Mouse (Mus musculus) myocyte (in vitro differentiated cells): ENCODE results near the gene Pus7.

Source experiments
- CEBPB ChIP-seq: IDR thresholded peaks from 2 replicates; pipeline ENCODE4 v1.6.1; 2011; ENCODE audit warnings: mild to moderate bottlenecking, moderate library complexity; ENCODE audit not compliant: poor library complexity, insufficient read depth, severe bottlenecking
- E2F4 ChIP-seq: IDR thresholded peaks from one replicate; pipeline ENCODE4 v1.6.1; 2011; ENCODE audit warnings: mild to moderate bottlenecking, control low read depth, moderate library complexity; ENCODE audit not compliant: insufficient read depth
- MAX ChIP-seq: IDR thresholded peaks from one replicate; pipeline ENCODE4 v1.6.1; 2011; ENCODE audit warnings: low read depth, mild to moderate bottlenecking, control low read depth
- MYOD1 ChIP-seq, 3 experiments: IDR thresholded peaks; one replicate each; pipeline ENCODE4 v1.6.1; 2011; ENCODE audit warnings: control low read depth in 2 of 3, low read depth in 2 of 3, mild to moderate bottlenecking in 2 of 3, moderate library complexity in 1 of 3; ENCODE audit not compliant: insufficient read length in 2 of 3, control insufficient read depth in 1 of 3
- MYOG ChIP-seq, 3 experiments: IDR thresholded peaks; one replicate each; pipeline ENCODE4 v1.6.1; 2011; ENCODE audit warnings: control low read depth in 2 of 3, low read depth in 2 of 3, mild to moderate bottlenecking in 2 of 3; ENCODE audit not compliant: insufficient read length in 2 of 3, control insufficient read depth in 1 of 3, insufficient read depth in 1 of 3
- POLR2A ChIP-seq: IDR thresholded peaks from one replicate; pipeline ENCODE4 v1.6.1; 2011; ENCODE audit warnings: low read depth, mild to moderate bottlenecking, control low read depth, moderate library complexity; ENCODE audit not compliant: insufficient read length
- POLR2AphosphoS2 ChIP-seq: IDR thresholded peaks from one replicate; pipeline ENCODE4 v1.6.1; 2011; ENCODE audit warnings: low read depth, control low read depth; ENCODE audit not compliant: insufficient read length
- TCF12 ChIP-seq: IDR thresholded peaks from one replicate; pipeline ENCODE4 v1.6.1; 2011; ENCODE audit warnings: mild to moderate bottlenecking, control low read depth; ENCODE audit not compliant: poor library complexity, insufficient read depth, severe bottlenecking
- TCF3 ChIP-seq: IDR thresholded peaks from one replicate; pipeline ENCODE4 v1.6.1; 2011; ENCODE audit warnings: low read depth, control low read depth; ENCODE audit not compliant: insufficient read length
- USF1 ChIP-seq: IDR thresholded peaks from one replicate; pipeline ENCODE4 v1.6.1; 2011; ENCODE audit warnings: low read depth, mild to moderate bottlenecking, control low read depth, moderate library complexity

GRCm38 (mm10) chr5:23782931-23783877 is at the start of gene Pus7:
- TF ChIP-seq MAX (no peak), USF1 (no peak), E2F4 (no peak), POLR2A (peak; percentile 98), TCF12 (no peak), CEBPB (no peak), POLR2AphosphoS2 (peak; percentile 96), MYOG (IDR thresholded peaks at IDR 0.05; ENCODE audit: control insufficient read depth in 1 of 3, insufficient read depth in 1 of 3, insufficient read length in 2 of 3, low read depth in 2 of 3) (peak in 2 of 3 experiments; percentile 11 to 46), TCF3 (no peak), MYOD1 (IDR thresholded peaks at IDR 0.05; ENCODE audit: control insufficient read depth in 1 of 3, insufficient read length in 2 of 3, low read depth in 2 of 3) (peak in 1 of 3 experiments; percentile 39)
